Mouse (Mus musculus) liver, embryonic 14.5 days (tissue): Measurements from ENCODE around the gene Med19. TPM values are rescaled to one million over a fixed set of nuclear protein-coding genes. Genes with fewer than 3 reads are reported as not detected.

Source experiments
- ATAC-seq: fragments of 200-750 bp; cut with Nextera tagmentation; 2 replicates; pipeline ENCODE4 v1.8.0; 2017; ENCODE audit warnings: moderate number of reproducible peaks, mild to moderate bottlenecking, moderate library complexity; ENCODE audit not compliant: insufficient read depth
- DNase-seq, 3 experiments: peaks; one replicate each; pipeline ENCODE4 v3.0.0-alpha.2; 2012 to 2013; ENCODE audit warnings: low read depth in 3 of 3, low spot score in 3 of 3
- H3K27ac ChIP-seq: fragments of 300-500 bp; sonication (generic); 2 replicates; pipeline ENCODE4 v1.5.1; 2014; ENCODE audit warnings: moderate library complexity, mild to moderate bottlenecking, control low read depth, inconsistent platforms
- H3K27me3 ChIP-seq: fragments of 300-500 bp; sonication (generic); 2 replicates; pipeline ENCODE4 v1.6.1; 2014; ENCODE audit warnings: mild to moderate bottlenecking, low read length, moderate library complexity; ENCODE audit not compliant: control insufficient read depth, insufficient read depth
- H3K36me3 ChIP-seq: fragments of 300-500 bp; sonication (generic); replicated peaks from 2 replicates; pipeline ENCODE4 v1.6.1; 2014; ENCODE audit warnings: low read depth; ENCODE audit not compliant: control insufficient read depth, insufficient read depth
- H3K4me1 ChIP-seq, 2 experiments: fragments of 200-500 bp in 1 of 2; fragments of 300-500 bp in 1 of 2; sonication (generic) in 1 of 2; replicated peaks; 2 replicates each; pipeline ENCODE4 v1.6.1; 2012 to 2014; ENCODE audit warnings: antibody characterized with exemption in 1 of 2, inconsistent platforms in 1 of 2, low read length in 1 of 2; ENCODE audit not compliant: control insufficient read depth in 2 of 2, insufficient read depth in 2 of 2
- H3K4me2 ChIP-seq: fragments of 300-500 bp; sonication (generic); 2 replicates; pipeline ENCODE4 v1.6.1; 2014; ENCODE audit warnings: low read depth, mild to moderate bottlenecking, control low read depth, moderate library complexity
- H3K4me3 ChIP-seq, 2 experiments: fragments of 200-500 bp in 1 of 2; fragments of 300-500 bp in 1 of 2; sonication (generic) in 1 of 2; 2 replicates each; pipeline ENCODE4 v1.5.1; 2012 to 2014; ENCODE audit warnings: low read depth in 2 of 2, low read length in 2 of 2, mild to moderate bottlenecking in 2 of 2, control low read depth in 1 of 2, inconsistent platforms in 1 of 2, moderate library complexity in 1 of 2; ENCODE audit not compliant: insufficient read depth in 1 of 2
- H3K9ac ChIP-seq: fragments of 300-500 bp; sonication (generic); replicated peaks from 2 replicates; pipeline ENCODE4 v1.6.1; 2014; ENCODE audit warnings: mild to moderate bottlenecking, control low read depth, moderate library complexity
- H3K9me3 ChIP-seq: fragments of 300-500 bp; sonication (generic); 2 replicates; pipeline ENCODE4 v1.6.1; 2016; ENCODE audit warnings: low read length, mixed read lengths; ENCODE audit not compliant: control insufficient read depth
- CTCF ChIP-seq: IDR thresholded peaks from 2 replicates; pipeline ENCODE4 v1.5.1; 2016; ENCODE audit warnings: antibody characterized with exemption, low read depth, control low read depth
- EP300 ChIP-seq: IDR thresholded peaks from 2 replicates; pipeline ENCODE4 v1.6.1; 2016; ENCODE audit warnings: antibody characterized with exemption, low read depth
- WGBS: fragments of 180-500 bp; shearing (Covaris S2); extraction: QIAGEN DNeasy Blood & Tissue Kit; methylation state at CpG from one replicate; pipeline ENCODE4 v1.1.7; 2014; ENCODE audit not compliant: insufficient replicate concordance; 5-methylcytosine and 5-hydroxymethylcytosine counted together
- polyA plus RNA-seq, 2 experiments: library from polyadenylated mRNA; depleted of rRNA in 1 of 2; stranded (reverse) in 1 of 2; unstranded in 1 of 2; fragments of >200 nt; fragmentation: Nextera tagmentation in 1 of 2; extraction: Ambion mirVana in 1 of 2; gene quantifications; 2 replicates each; pipeline versions ENCODE4 v1.2.1 to v1.2.3; 2012 to 2014

Med19 gene
- polyA plus RNA-seq, 2 experiments: 12.3 to 22.4 TPM

DNA sequence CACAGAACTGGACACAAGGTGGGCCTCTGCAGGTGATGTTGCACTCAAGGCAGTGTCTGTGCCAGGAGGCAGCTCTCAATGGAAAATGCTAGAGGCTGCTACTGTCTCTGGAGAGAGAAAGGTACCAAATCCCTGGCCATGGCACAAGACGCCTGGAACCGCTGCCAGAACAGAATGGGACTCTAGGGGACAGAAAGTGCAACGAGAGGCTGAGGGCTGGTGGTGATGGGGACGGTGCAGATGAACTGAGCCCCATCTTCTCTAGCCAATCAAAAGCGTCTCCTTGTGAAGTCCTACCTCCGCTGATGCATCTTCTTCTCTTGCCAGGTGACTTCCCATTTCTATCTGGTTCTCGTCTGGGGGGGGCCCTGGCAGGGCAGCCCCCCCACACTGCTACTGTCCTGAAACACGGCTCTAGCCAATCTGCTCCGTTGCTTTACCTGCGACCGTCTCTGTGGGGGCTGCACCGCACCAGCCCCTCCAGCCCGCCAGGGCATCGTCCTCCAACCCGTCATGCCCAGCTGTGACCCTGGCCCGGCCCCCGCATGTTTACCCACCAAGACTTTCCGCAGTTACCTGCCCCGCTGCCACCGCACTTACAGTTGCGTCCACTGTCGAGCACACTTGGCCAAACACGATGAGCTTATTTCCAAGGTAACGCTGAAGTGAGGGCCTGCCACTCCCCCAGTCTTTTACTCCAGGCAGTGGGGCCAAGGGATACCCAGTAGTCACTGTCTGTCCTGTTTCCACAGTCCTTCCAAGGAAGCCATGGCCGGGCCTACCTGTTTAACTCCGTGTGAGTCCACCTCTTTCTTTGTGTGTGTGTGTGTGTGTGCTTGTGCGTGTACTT, 58.3 kb downstream of the Med19 start:
- WGBS: 14% methylated on average over 27 of the region's 27 CpGs
- H3K36me3 ChIP-seq: peaks cover 55% of the 10 kb centered on the region
- peak overlapping the region; percentile 86 to 99 for H3K4me3 ChIP-seq
- peak overlapping the region; percentile 95 for H3K4me2 ChIP-seq
- peaks cover 8% of the 10 kb centered on the region for H3K27me3 ChIP-seq
- H3K9ac ChIP-seq: peak overlapping the region; percentile 86
- no peak for DNase-seq
- no peak for ATAC-seq
- TF ChIP-seq CTCF (no peak), EP300 (no peak)
- peaks cover 55 to 79% of the 10 kb centered on the region in 2 experiments for H3K4me1 ChIP-seq
- no peaks in the 10 kb centered on the region for H3K9me3 ChIP-seq
- H3K27ac ChIP-seq: peak overlapping the region; percentile 100

DNA sequence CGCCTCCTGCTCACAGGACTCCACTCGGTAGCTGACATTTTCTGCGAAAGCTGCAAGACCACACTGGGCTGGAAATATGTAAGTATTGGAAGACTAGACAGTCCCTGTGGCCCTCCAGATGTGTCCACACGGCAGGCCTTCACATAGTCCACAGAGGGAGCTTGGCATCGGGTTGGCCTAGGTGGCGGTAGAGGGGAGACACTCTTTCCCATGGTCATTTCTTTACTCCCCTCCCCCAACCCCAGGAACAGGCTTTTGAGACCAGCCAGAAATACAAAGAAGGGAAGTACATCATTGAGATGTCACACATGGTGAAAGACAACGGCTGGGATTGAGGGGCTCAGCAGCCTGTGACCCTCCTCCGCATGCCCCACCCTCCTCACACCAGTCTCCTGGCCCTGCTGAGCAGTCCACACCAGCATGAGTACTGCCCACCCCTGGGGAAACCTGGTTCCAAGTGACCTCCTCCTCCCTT, 59.3 kb downstream of the Med19 start:
- Histone ChIP-seq H3K4me2 (peak overlapping the region; percentile 95), H3K4me1 (peaks cover 46 to 78% of the 10 kb centered on the region in 2 experiments), H3K36me3 (peaks cover 55% of the 10 kb centered on the region), H3K27me3 (peaks cover 8% of the 10 kb centered on the region), H3K27ac (peak overlapping the region; percentile 100), H3K4me3 (peak overlapping the region; percentile 86 to 99), H3K9me3 (no peaks in the 10 kb centered on the region), H3K9ac (peak overlapping the region; percentile 86)
- no peak for ATAC-seq
- WGBS: 15% methylated on average over 8 of the region's 8 CpGs
- no peak for DNase-seq
- TF ChIP-seq CTCF (peak; percentile 56), EP300 (no peak)

Other genes starting within 250 kb of the Med19 start
- gene Tfpi, start 201.6 kb upstream of the Med19 start, polyA plus RNA-seq (2012; rRNA removed): 6.3 and 10.4 TPM in 2 replicates
- 15.1 and 15.9 TPM in 2 replicates for gene Tfpi, start 201.6 kb upstream of the Med19 start, polyA plus RNA-seq (2014; fragmentation: Nextera tagmentation; extraction: Ambion mirVana)
- 14.6 and 16.0 TPM in 2 replicates for gene Ctnnd1, start 27.6 kb upstream of the Med19 start, polyA plus RNA-seq (2012; rRNA removed)
- 8.5 and 9.8 TPM in 2 replicates for gene Ctnnd1, start 27.6 kb upstream of the Med19 start, polyA plus RNA-seq (2014; fragmentation: Nextera tagmentation; extraction: Ambion mirVana)
- not detected in 2 replicates for gene Btbd18, start 19.3 kb upstream of the Med19 start, polyA plus RNA-seq (2012; rRNA removed)
- gene Btbd18, start 19.3 kb upstream of the Med19 start, polyA plus RNA-seq (2014; fragmentation: Nextera tagmentation; extraction: Ambion mirVana): 0.05 TPM in 1 of 2 replicates, not detected in the other
- 97.8 and 135 TPM in 2 replicates for gene Selenoh, start 7.6 kb upstream of the Med19 start, polyA plus RNA-seq (2012; rRNA removed)
- 115 TPM in 2 replicates for gene Selenoh, start 7.6 kb upstream of the Med19 start, polyA plus RNA-seq (2014; fragmentation: Nextera tagmentation; extraction: Ambion mirVana)
- 0.01 TPM in 1 of 2 replicates, not detected in the other for gene Gm28635, start 361 bp upstream of the Med19 start, polyA plus RNA-seq (2012; rRNA removed)
- gene Gm28635, start 361 bp upstream of the Med19 start, polyA plus RNA-seq (2014; fragmentation: Nextera tagmentation; extraction: Ambion mirVana): not detected in 2 replicates
- gene Tmx2, start 738 bp downstream of the Med19 start, polyA plus RNA-seq (2012; rRNA removed): 18.7 and 24.7 TPM in 2 replicates
- 66.3 and 70.9 TPM in 2 replicates for gene Tmx2, start 738 bp downstream of the Med19 start, polyA plus RNA-seq (2014; fragmentation: Nextera tagmentation; extraction: Ambion mirVana)
- 17.2 and 17.4 TPM in 2 replicates for gene Zdhhc5, start 36.8 kb downstream of the Med19 start, polyA plus RNA-seq (2012; rRNA removed)
- 18.8 and 20.1 TPM in 2 replicates for gene Zdhhc5, start 36.8 kb downstream of the Med19 start, polyA plus RNA-seq (2014; fragmentation: Nextera tagmentation; extraction: Ambion mirVana)
- gene Clp1, start 48.9 kb downstream of the Med19 start, polyA plus RNA-seq (2012; rRNA removed): 22.1 and 27.5 TPM in 2 replicates
- 50.9 and 54.6 TPM in 2 replicates for gene Clp1, start 48.9 kb downstream of the Med19 start, polyA plus RNA-seq (2014; fragmentation: Nextera tagmentation; extraction: Ambion mirVana)
- 122 and 145 TPM in 2 replicates for gene Ypel4, start 55.7 kb downstream of the Med19 start, polyA plus RNA-seq (2012; rRNA removed)
- 53.4 and 58.1 TPM in 2 replicates for gene Ypel4, start 55.7 kb downstream of the Med19 start, polyA plus RNA-seq (2014; fragmentation: Nextera tagmentation; extraction: Ambion mirVana)
- 1.1 and 1.8 TPM in 2 replicates for gene Gm19426, start 65.3 kb downstream of the Med19 start, polyA plus RNA-seq (2012; rRNA removed)
- 0.98 and 1.1 TPM in 2 replicates for gene Gm19426, start 65.3 kb downstream of the Med19 start, polyA plus RNA-seq (2014; fragmentation: Nextera tagmentation; extraction: Ambion mirVana)
- 32.4 and 35.4 TPM in 2 replicates for gene Serping1, start 97.0 kb downstream of the Med19 start, polyA plus RNA-seq (2012; rRNA removed)
- gene Serping1, start 97.0 kb downstream of the Med19 start, polyA plus RNA-seq (2014; fragmentation: Nextera tagmentation; extraction: Ambion mirVana): 45.4 and 61.5 TPM in 2 replicates
- gene Ube2l6, start 120.4 kb downstream of the Med19 start, polyA plus RNA-seq (2012; rRNA removed): 243 and 304 TPM in 2 replicates
- gene Ube2l6, start 120.4 kb downstream of the Med19 start, polyA plus RNA-seq (2014; fragmentation: Nextera tagmentation; extraction: Ambion mirVana): 469 and 479 TPM in 2 replicates
- gene Smtnl1, start 144.2 kb downstream of the Med19 start, polyA plus RNA-seq (2012; rRNA removed): 0.09 and 0.38 TPM in 2 replicates
- 0.23 and 0.25 TPM in 2 replicates for gene Smtnl1, start 144.2 kb downstream of the Med19 start, polyA plus RNA-seq (2014; fragmentation: Nextera tagmentation; extraction: Ambion mirVana)
- gene Timm10, start 148.6 kb downstream of the Med19 start, polyA plus RNA-seq (2012; rRNA removed): 39.8 and 46.6 TPM in 2 replicates
- 40.6 and 41.5 TPM in 2 replicates for gene Timm10, start 148.6 kb downstream of the Med19 start, polyA plus RNA-seq (2014; fragmentation: Nextera tagmentation; extraction: Ambion mirVana)
- 144 and 151 TPM in 2 replicates for gene Slc43a1, start 160.4 kb downstream of the Med19 start, polyA plus RNA-seq (2012; rRNA removed)
- gene Slc43a1, start 160.4 kb downstream of the Med19 start, polyA plus RNA-seq (2014; fragmentation: Nextera tagmentation; extraction: Ambion mirVana): 174 and 198 TPM in 2 replicates
- gene Rtn4rl2, start 208.3 kb downstream of the Med19 start, polyA plus RNA-seq (2012; rRNA removed): 0.03 and 0.06 TPM in 2 replicates
- gene Rtn4rl2, start 208.3 kb downstream of the Med19 start, polyA plus RNA-seq (2014; fragmentation: Nextera tagmentation; extraction: Ambion mirVana): 0.14 TPM in 1 of 2 replicates, not detected in the other